Mouse (Mus musculus): ENCODE results near the gene Acadm. TPM values are rescaled to one million over a fixed set of nuclear protein-coding genes. Genes with fewer than 3 reads are reported as not detected.

Acadm gene
- polyA plus RNA-seq, 1 experiment from 2014 or later, result 63.6 TPM

- H3K4me2 ChIP-seq (replicated peaks; ENCODE audit: low read depth, low read length), result no peak overlapping the region
- H3K27me3 ChIP-seq (ENCODE audit: control insufficient read depth, insufficient read depth, low read length), result peaks cover 10% of the 10 kb centered on the region
- H3K9me3 ChIP-seq (ENCODE audit: control insufficient read depth, low read length), result no peaks in the 10 kb centered on the region
- H3K36me3 ChIP-seq (ENCODE audit: control insufficient read depth, insufficient read depth, low read length), result no peaks in the 10 kb centered on the region
- H3K4me1 ChIP-seq (replicated peaks; ENCODE audit: control insufficient read depth, insufficient read depth, low read length), result no peaks in the 10 kb centered on the region; the same call in 1 of the 2 replicates
- no peak overlapping the region for H3K9ac ChIP-seq (ENCODE audit: low read depth, low read length)
- no peak overlapping the region for H3K4me3 ChIP-seq (ENCODE audit: low read depth, low read length)
- WGBS, result 88% methylated on average over 4 of the region's 4 CpGs
- H3K27ac ChIP-seq (ENCODE audit: low read depth, low read length), result no peak overlapping the region
- DNase-seq (ENCODE audit: low spot score) (no peak), ATAC-seq (ENCODE audit: low FRiP score) (no peak)
Measured at GRCm38 (mm10) chr3:153969451-153969850, 25.0 kb upstream of the Acadm start.

GRCm38 (mm10) chr3:153968549-153968948 lies 24.1 kb upstream of the Acadm start:
- Histone ChIP-seq H3K36me3 (ENCODE audit: control insufficient read depth, insufficient read depth, low read length) (no peaks in the 10 kb centered on the region), H3K4me2 (replicated peaks; ENCODE audit: low read depth, low read length) (no peak overlapping the region), H3K4me1 (replicated peaks; ENCODE audit: control insufficient read depth, insufficient read depth, low read length) (no peaks in the 10 kb centered on the region), H3K4me3 (ENCODE audit: low read depth, low read length) (no peak overlapping the region), H3K9ac (ENCODE audit: low read depth, low read length) (no peak overlapping the region), H3K27ac (ENCODE audit: low read depth, low read length) (no peak overlapping the region), H3K27me3 (ENCODE audit: control insufficient read depth, insufficient read depth, low read length) (peaks cover 4% of the 10 kb centered on the region), H3K9me3 (ENCODE audit: control insufficient read depth, low read length) (no peaks in the 10 kb centered on the region)
- 35% methylated on average over 4 of the region's 4 CpGs for WGBS
- DNase-seq (ENCODE audit: low spot score), result peak; percentile 69
- no peak for ATAC-seq (ENCODE audit: low FRiP score)

GRCm38 (mm10) chr3:153967447-153967846 lies 23.0 kb upstream of the Acadm start:
- no peak overlapping the region for H3K27ac ChIP-seq (ENCODE audit: low read depth, low read length)
- no peaks in the 10 kb centered on the region for H3K4me1 ChIP-seq (replicated peaks; ENCODE audit: control insufficient read depth, insufficient read depth, low read length)
- H3K9ac ChIP-seq (ENCODE audit: low read depth, low read length), result no peak overlapping the region
- H3K4me3 ChIP-seq (ENCODE audit: low read depth, low read length), result no peak overlapping the region
- H3K27me3 ChIP-seq (ENCODE audit: control insufficient read depth, insufficient read depth, low read length), result no peaks in the 10 kb centered on the region
- ATAC-seq (ENCODE audit: low FRiP score), result no peak
- no peaks in the 10 kb centered on the region for H3K9me3 ChIP-seq (ENCODE audit: control insufficient read depth, low read length)
- H3K4me2 ChIP-seq (replicated peaks; ENCODE audit: low read depth, low read length), result no peak overlapping the region
- DNase-seq (ENCODE audit: low spot score), result no peak
- 82% methylated on average over 5 of the region's 5 CpGs for WGBS
- H3K36me3 ChIP-seq (ENCODE audit: control insufficient read depth, insufficient read depth, low read length), result no peaks in the 10 kb centered on the region

GRCm38 (mm10) chr3:153961632-153962389 lies 17.4 kb upstream of the Acadm start:
- WGBS, result 73% methylated on average over 6 of the region's 6 CpGs
- Histone ChIP-seq H3K9ac (ENCODE audit: low read depth, low read length) (no peak overlapping the region), H3K9me3 (ENCODE audit: control insufficient read depth, low read length) (no peaks in the 10 kb centered on the region)

GRCm38 (mm10) chr3:153960884-153961283 lies 16.5 kb upstream of the Acadm start:
- Histone ChIP-seq H3K27ac (ENCODE audit: low read depth, low read length) (no peak overlapping the region), H3K36me3 (ENCODE audit: control insufficient read depth, insufficient read depth, low read length) (no peaks in the 10 kb centered on the region), H3K9me3 (ENCODE audit: control insufficient read depth, low read length) (no peaks in the 10 kb centered on the region), H3K4me3 (ENCODE audit: low read depth, low read length) (no peak overlapping the region), H3K27me3 (ENCODE audit: control insufficient read depth, insufficient read depth, low read length) (no peaks in the 10 kb centered on the region), H3K4me1 (replicated peaks; ENCODE audit: control insufficient read depth, insufficient read depth, low read length) (no peaks in the 10 kb centered on the region), H3K9ac (ENCODE audit: low read depth, low read length) (no peak overlapping the region), H3K4me2 (replicated peaks; ENCODE audit: low read depth, low read length) (no peak overlapping the region)
- ATAC-seq (ENCODE audit: low FRiP score) (no peak), DNase-seq (ENCODE audit: low spot score) (no peak)
- WGBS, result 76% methylated on average over 2 of the region's 2 CpGs

More at GRCm38 (mm10) chr3:153961632-153962389, 17.4 kb upstream of the Acadm start:
- H3K27me3 ChIP-seq (ENCODE audit: control insufficient read depth, insufficient read depth, low read length), result no peaks in the 10 kb centered on the region
- DNase-seq (ENCODE audit: low spot score), result peak; percentile 65
- no peaks in the 10 kb centered on the region for H3K4me1 ChIP-seq (replicated peaks; ENCODE audit: control insufficient read depth, insufficient read depth, low read length)
- no peak overlapping the region for H3K27ac ChIP-seq (ENCODE audit: low read depth, low read length)
- no peak overlapping the region for H3K4me2 ChIP-seq (replicated peaks; ENCODE audit: low read depth, low read length)
- H3K4me3 ChIP-seq (ENCODE audit: low read depth, low read length), result no peak overlapping the region
- ATAC-seq (ENCODE audit: low FRiP score), result no peak
- no peaks in the 10 kb centered on the region for H3K36me3 ChIP-seq (ENCODE audit: control insufficient read depth, insufficient read depth, low read length)

GRCm38 (mm10) chr3:153959731-153960207 lies 15.3 kb upstream of the Acadm start:
- Histone ChIP-seq H3K27me3 (ENCODE audit: control insufficient read depth, insufficient read depth, low read length) (no peaks in the 10 kb centered on the region), H3K9me3 (ENCODE audit: control insufficient read depth, low read length) (no peaks in the 10 kb centered on the region), H3K4me2 (replicated peaks; ENCODE audit: low read depth, low read length) (no peak overlapping the region), H3K4me3 (ENCODE audit: low read depth, low read length) (no peak overlapping the region), H3K27ac (ENCODE audit: low read depth, low read length) (no peak overlapping the region), H3K9ac (ENCODE audit: low read depth, low read length) (no peak overlapping the region), H3K4me1 (replicated peaks; ENCODE audit: control insufficient read depth, insufficient read depth, low read length) (no peaks in the 10 kb centered on the region), H3K36me3 (ENCODE audit: control insufficient read depth, insufficient read depth, low read length) (no peaks in the 10 kb centered on the region)
- DNase-seq (ENCODE audit: low spot score), result peak; percentile 19
- WGBS, result 84% methylated on average over 9 of the region's 9 CpGs
- peak; percentile 41 for ATAC-seq (ENCODE audit: low FRiP score)

- Histone ChIP-seq H3K4me1 (replicated peaks; ENCODE audit: control insufficient read depth, insufficient read depth, low read length) (no peaks in the 10 kb centered on the region), H3K36me3 (ENCODE audit: control insufficient read depth, insufficient read depth, low read length) (no peaks in the 10 kb centered on the region), H3K4me3 (ENCODE audit: low read depth, low read length) (no peak overlapping the region), H3K4me2 (replicated peaks; ENCODE audit: low read depth, low read length) (no peak overlapping the region), H3K9ac (ENCODE audit: low read depth, low read length) (no peak overlapping the region), H3K27ac (ENCODE audit: low read depth, low read length) (no peak overlapping the region), H3K27me3 (ENCODE audit: control insufficient read depth, insufficient read depth, low read length) (no peaks in the 10 kb centered on the region), H3K9me3 (ENCODE audit: control insufficient read depth, low read length) (no peaks in the 10 kb centered on the region)
- WGBS, result 100% methylated on average over 1 of the region's 1 CpGs
- ATAC-seq (ENCODE audit: low FRiP score), result peak; percentile 61
- peak; percentile 77 for DNase-seq (ENCODE audit: low spot score)
Measured at GRCm38 (mm10) chr3:153959035-153959730, 14.8 kb upstream of the Acadm start.

- H3K27ac ChIP-seq (ENCODE audit: low read depth, low read length), result no peak overlapping the region
- H3K9me3 ChIP-seq (ENCODE audit: control insufficient read depth, low read length), result no peaks in the 10 kb centered on the region
- no peak overlapping the region for H3K9ac ChIP-seq (ENCODE audit: low read depth, low read length)
- H3K4me1 ChIP-seq (replicated peaks; ENCODE audit: control insufficient read depth, insufficient read depth, low read length), result no peaks in the 10 kb centered on the region
- H3K27me3 ChIP-seq (ENCODE audit: control insufficient read depth, insufficient read depth, low read length), result no peaks in the 10 kb centered on the region
- H3K36me3 ChIP-seq (ENCODE audit: control insufficient read depth, insufficient read depth, low read length), result no peaks in the 10 kb centered on the region
- H3K4me2 ChIP-seq (replicated peaks; ENCODE audit: low read depth, low read length), result no peak overlapping the region
- 94% methylated on average over 5 of the region's 5 CpGs for WGBS
- ATAC-seq (ENCODE audit: low FRiP score) (no peak), DNase-seq (ENCODE audit: low spot score) (no peak)
- H3K4me3 ChIP-seq (ENCODE audit: low read depth, low read length), result no peak overlapping the region
Measured at GRCm38 (mm10) chr3:153957916-153958315, 13.5 kb upstream of the Acadm start.
